Mouse (Mus musculus) kidney, adult 9 months (tissue): ENCODE results near the gene Lipc.

Source experiments
- DNase-seq: peaks from one replicate; pipeline ENCODE4 v3.0.0; 2022

The Lipc gene

DNA sequence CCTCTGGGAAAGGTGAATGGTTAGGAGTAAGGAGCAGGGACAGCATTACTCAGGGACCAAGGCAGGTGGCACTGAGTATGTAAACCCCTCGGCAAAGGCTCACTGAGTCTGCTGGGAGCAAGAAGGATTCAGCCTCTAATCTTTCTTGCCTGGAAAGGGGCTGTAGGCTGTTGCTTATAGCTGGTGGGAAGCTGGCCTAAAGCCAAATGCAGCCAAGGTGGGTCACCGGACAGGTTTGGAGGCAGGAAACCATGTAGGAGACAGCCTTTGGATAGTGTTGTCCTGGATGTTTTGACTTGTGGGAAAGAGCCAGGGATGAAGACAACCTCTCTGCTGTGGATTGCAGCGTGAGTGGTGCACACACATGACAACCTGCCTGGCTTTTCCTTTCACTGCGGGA lies 40.9 kb downstream of the Lipc start:
- DNase-seq: no peak

DNA sequence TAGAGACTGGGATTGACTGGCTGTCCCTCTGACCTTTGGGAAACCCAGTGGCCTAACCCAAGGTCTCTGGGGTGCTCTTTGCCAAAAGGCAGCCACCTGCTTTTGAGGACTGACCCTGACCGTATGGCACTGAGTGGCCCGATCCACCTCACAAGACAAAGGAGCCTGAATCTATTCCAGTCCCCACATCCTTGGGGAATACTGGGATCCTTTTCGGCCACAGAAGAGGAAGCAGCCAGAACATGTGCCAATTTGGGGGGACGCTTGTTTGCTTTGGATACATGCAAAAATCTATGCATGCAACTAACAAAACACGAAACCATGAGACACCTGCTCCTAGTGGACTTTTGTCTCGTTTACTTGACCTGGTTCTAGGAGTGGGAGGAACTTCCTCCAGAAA lies 41.7 kb downstream of the Lipc start:
- peak; percentile 38 for DNase-seq

DNA sequence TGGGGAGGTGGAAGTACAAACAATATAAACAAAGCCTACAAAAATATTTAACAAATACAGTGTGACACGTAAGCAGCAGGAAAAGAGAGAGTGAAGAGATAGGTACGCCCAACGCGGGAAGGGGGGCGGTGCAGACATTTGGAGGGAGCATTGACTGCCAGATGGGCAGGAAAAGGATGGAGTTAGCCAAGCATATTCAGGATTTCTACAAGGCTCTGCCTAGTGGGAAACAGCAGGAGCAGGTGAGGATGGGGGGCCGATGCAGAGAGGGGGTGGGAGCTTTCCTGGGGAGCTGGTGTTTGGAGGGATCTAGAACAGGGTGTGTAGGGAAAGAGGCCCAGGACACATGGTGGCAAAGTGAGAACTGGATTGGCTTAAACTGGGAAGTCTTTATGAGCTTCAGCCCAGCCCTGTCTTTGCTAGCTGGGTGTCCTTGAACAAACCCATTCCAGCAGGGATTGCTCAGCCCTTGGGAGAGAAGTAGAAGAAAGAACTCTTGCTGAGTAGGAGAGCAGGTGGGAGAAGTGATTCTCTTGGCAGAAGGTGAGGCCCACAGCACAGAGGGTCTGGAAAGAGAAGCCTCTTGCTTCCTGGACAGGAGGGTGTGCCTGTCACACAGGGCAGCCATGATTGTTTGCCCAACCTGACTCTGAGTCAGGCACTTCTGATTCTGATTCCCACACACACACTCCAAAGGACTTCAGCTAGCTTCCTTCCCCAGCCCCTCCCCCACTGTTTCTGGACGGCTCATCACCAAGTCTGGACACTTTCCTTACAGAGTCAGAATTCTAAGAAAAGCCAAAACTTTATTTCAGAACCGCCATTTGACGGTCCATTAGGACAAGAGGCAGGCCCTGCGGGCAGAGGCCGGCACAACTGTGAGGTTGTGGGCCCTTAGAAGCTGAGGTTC lies 49.0 kb downstream of the Lipc start:
- no peak for DNase-seq

DNA sequence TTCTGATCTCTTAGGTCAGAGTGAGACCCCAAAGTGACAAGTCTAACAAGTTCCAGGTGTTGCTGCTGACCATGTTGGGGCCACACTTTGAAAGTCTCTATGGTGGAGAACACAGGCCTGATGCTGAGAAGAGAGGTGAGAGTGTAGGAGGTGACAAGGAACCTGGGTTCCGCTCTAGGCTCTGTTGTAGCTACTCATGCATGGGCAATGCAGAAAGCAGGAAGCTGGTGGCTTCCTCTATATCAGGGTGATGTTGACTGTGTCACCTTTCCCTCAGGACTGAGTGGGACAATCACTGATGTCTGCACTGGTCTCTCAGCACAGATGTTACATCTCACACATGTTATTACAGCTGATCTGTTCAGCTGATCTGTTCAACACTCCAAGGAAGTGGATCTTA lies 57.8 kb downstream of the Lipc start:
- no peak for DNase-seq

DNA sequence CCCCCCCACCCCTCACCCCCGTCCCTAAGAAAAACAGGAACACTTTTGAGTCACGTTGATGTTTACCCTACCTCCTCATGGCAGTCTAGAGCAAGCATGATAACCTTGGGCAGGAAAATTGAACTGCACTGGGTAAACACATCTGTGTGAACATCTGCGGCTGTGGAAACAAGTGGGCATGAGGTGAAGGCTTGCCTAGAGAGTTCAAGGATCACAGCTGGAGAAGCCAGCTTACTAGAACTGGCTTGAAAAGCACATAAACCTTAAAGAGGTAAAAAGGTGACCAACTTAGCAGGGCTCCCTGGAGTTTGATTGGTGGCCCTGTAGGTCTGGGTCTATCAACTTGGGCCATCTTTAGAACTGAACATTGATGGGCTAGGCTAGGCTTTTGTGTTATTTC lies 58.5 kb downstream of the Lipc start:
- no peak for DNase-seq

DNA sequence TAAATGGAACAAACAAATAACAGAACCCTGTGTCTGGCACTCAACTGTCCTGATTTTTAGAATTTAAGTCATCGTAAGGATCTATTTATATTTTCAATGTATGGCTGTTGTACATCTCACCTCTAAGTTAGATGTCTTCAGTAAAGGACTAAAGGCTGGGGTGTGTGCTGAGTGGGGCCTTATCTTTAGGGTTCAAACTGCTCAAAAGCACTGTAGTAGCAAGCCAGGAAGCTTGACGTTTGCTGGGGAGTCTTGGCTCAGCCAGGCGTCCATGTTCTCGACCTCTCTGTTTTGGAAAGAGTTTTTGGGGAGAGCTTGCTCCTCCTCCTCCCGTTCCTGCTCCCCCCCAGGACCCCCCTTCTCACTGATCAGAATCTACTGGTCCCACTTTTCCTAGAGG lies 59.4 kb downstream of the Lipc start:
- DNase-seq: no peak

DNA sequence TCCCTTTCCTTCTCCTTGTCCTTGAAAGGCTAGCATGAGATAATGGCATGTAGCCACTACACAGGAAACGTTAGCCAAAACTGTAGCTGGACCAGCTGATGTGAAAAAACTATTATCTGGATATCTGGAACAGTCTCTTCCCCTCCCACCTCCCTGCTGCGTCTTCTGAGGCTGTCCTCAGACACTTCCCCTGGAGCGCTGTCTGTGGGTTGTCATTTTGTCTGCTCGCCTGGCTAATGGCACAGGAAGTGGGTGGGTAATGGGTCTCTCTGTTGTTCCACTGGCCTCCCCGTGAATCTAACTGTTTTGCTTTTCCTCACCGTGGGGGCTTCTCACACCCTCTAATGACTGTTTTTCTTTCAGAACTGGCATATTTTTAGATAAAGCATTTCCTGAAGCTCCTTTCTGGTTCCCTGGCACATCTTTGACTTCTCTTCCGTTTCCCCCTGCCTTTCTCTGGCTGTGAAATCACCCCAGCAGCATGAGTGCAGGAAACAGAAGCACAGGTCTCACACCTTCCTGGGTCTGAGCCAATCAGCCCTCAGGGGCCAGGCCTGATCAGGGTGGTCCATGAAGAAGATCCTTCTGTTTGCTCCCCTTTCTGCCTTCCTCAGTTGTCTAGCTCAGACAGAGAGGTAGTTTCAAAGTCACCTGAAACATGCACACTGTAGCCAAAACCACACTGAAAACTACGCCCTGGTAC lies 60.4 kb downstream of the Lipc start:
- DNase-seq: peak; percentile 71

DNA sequence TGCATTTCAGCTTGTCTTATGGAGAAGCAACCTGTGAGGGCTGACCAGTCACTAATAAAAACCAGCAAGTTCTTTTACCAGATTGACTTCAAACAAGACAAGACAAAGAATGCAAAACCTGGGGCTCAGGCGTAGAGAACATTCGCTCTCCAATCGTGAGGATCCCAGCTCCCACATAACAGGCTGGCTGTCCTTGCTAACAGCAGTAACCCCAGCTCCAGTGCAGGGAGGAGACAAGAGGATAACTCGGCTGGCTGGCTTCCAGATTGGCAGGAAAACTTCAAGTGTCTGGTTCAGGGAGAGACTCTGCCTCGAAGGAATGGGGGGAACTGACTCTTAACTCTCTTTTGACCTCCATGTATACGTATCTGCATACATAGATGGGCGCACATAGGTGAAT lies 61.3 kb downstream of the Lipc start:
- no peak for DNase-seq

DNA sequence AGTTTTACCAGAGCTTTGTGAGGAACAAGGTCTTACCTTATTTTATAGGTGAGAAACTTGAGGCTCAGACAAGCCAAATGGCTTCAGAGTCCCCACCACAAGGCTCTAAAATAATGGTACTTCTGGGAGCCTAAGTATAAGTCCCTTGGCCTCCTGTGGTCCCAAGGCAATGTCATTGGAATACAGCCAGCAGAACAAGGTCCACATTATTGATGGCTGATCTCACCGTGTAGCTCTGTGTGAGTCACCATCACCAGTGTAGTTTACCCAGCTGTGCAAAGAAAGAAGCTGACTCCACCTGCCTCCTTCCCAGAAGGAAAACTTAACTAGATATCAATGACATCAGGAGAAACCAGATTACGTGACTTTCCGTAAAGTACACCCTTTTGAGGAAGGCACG lies 63.1 kb downstream of the Lipc start:
- DNase-seq: no peak

DNA sequence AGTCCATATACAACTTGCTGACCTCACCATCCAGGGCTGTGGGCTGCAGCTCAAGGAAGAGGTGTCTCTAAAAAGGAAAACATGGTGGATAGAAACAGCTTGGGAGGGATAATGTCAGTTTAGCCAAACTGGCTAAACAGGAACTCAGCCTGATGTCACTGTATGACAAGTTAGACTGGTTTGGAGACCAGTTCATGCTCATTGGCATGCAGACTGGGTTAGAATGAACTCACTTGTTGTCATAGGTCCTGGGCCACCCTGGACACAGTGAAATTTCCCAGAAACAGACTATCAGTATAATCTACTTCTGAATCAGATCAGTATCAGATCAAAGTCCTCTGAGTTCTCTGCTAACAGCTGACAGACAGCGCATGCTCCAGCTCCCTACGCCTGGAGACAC lies 63.5 kb downstream of the Lipc start:
- DNase-seq: no peak

DNA sequence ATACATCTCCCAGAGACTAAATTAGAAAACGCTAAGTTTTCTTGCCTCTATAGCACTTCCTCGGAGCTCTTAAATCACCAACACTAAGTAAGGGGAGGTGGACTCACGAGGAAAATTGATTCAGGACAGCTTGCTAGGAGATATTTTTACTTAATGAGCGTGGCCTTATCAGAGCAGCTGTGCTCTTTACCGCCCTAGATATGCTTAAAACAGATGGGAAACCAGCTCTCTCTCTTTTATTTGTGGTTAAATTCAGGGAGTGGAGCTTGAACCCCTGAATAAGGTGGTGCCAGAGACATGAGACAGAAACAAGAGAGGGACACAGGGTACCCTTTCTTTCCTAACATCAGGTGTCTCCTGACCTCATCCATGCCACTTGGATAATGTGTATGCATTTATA lies 70.0 kb downstream of the Lipc start:
- no peak for DNase-seq

DNA sequence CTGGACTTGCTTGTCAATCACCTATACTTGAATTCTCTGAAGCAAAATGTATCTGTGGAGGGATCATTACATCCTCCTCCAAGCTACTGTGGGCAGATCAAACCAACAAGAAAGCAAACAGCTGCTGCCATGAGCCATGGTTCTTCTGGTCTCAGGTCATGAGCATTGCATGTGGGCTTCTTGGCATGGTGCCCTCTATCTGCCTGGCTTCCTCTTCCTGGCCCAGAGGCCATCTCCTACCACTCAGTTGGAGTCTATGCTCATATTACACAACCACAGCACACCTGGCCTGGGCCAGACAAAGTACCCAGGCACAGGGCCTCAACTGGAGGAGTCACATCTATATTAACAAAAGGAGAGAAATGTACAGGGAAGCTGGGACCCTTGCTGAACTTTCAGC lies 73.2 kb downstream of the Lipc start:
- DNase-seq: no peak

DNA sequence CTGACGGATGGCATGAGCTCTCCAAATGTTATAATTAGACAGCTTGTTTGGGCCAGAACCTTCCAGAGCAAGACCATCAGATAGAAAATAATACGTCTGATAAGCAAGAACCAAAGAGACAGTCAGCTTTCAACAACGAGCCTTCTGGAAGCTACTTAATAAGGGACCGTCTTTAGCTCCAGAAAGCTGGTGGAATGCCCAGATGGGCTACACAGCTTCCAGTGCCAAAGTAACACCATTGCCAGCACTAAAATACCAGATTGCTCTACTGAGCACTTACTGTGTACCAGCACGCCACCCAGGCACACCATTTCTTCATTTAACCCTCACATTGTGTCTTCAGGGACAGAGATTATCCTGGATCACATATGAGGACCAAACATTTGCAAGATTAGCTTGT lies 73.9 kb downstream of the Lipc start:
- no peak for DNase-seq

DNA sequence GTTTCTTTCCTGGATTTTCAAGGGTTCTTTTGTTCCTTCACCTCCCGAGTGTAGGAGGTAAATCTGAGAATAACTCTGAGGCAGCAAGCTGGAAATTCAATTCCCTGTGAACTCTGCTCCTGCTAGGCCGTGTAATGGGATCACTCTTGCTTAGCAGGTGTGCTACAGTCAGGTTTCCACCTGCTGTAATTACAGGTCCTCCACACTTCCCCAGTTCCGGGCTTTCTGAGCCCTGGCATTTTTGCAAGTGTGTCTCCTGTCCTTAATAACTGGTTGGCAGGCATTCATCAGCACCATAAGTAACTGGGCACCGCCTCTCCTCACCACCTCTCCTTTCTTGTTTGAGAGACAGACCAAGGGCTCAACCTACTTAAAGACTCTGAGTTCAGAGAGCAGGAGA lies 76.5 kb downstream of the Lipc start:
- no peak for DNase-seq

DNA sequence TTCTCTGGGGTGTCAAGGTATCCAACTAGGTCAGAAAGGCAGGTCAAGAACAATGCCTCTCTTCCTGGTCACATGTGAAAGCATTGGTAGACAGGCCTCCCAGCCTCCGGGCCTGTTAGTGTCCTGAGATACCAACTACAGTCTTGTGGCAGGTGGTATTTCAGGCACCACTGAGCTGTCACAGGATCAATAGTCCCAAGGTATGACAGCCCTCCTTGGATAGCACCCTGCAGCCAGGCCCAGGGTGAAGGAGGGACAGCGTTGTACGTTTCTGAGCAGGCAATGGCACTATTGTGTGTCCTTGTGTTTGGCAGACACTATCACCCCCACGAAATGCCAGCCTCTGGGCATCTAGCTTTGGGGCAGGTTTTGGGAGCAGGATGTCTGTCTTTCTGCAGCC lies 77.0 kb downstream of the Lipc start:
- DNase-seq: no peak

DNA sequence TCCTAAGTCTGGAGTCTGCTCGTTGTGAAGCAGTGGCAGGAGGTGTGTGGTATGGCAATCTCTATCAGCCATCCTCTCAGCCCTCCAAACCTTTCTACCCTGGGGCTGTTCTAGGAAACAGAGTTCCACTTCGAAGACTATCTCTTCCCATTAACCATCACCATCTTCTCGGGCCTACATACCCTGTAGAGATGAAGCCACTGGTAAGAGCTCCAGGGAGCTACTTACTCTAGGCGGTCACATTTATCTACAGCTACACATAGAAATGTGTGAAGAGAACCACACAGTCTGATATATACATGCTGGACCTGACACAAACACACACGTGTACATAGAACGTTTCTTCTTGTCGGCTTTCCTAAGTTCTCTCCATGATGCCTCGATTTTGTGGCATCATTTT lies 79.4 kb downstream of the Lipc start:
- no peak for DNase-seq

DNA sequence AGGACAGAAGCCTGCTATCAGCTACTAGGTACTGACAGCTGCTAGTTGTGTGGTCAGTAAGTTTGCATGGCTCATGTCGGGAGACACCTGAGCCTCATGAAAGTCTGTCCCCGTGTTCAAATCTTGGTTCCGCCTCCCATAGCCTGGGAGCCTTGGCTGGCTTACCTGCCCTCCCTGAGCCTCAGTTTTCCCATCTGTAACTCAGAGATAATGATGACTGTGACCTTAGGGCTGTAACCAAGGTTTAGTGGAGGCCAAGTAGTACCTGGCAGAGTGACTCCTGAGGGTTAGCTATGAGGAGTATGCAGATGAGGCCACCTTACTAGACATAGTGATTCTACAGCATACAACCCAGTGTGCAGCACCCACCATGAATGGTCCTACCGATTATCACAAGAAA lies 81.7 kb downstream of the Lipc start:
- no peak for DNase-seq

DNA sequence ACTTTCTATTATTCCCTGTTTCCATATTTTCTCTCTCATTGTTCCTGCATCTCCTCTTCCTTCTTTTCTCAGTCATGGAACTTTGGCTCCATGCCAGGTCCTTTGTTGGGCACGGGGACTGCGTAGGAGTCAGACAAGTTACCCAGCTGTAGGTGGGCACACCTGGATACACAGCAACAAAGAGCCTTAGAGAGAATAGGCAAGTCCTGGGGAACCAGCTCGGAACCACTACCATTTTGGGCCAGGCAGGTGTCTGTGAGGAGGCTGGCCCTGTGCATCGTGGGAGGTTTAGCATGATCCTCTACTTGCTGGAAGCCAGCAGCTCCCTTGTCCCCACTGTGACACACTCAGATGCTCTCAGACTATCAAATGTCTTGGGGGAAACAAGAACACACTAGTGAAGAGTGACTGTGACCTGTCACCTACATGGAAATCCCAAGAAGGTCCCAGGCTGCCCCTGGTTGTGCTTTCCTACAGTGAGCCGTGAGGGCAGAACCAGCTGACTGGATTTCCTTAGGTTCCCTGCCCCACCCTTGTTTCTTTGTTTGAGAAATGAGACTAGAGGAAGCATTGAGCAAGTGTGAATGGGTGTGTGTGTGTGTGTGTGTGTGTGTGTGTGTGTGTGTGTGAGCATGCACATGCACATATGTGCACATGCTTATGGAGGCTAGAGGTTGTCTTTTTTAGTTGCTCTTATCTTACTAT lies 82.7 kb downstream of the Lipc start:
- no peak for DNase-seq

DNA sequence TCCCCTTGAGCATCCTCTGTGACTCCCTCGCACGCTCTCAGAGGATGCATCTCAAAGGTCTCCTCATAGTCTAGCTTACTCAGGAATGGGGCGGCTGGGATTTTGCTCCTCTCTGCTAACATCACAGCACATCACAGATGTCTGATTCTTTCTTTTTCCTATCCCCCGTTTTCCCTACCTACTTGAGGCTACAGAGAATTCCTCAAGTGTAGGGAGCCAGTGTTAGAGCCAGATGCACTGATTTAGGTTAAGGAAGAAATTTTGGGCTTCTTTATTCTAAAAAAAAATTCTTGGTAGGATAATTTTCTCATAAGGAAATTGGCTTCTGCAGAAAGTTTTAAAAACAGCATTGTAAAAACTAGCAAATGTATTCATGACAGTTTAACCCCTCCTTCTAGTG lies 84.6 kb downstream of the Lipc start:
- DNase-seq: no peak

DNA sequence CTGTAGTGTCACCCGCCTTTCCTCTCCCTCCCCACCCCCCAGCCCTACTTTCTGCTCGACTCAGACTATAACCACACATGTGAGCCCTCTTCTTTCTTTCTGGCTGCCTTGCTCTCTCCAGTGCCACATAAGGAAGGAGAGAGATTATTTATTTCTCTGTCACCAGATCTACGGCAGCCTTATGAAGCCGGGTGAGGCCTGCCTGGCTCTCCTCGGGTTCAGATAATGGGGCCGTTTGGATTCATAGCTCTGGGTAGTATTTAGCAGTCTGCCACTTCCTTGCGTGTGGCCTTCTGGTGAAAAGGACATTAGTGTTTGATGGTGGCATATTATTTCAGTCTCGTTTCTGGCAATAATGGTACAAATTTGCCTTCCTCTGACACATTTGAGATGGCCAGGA lies 88.0 kb downstream of the Lipc start:
- DNase-seq: no peak

DNA sequence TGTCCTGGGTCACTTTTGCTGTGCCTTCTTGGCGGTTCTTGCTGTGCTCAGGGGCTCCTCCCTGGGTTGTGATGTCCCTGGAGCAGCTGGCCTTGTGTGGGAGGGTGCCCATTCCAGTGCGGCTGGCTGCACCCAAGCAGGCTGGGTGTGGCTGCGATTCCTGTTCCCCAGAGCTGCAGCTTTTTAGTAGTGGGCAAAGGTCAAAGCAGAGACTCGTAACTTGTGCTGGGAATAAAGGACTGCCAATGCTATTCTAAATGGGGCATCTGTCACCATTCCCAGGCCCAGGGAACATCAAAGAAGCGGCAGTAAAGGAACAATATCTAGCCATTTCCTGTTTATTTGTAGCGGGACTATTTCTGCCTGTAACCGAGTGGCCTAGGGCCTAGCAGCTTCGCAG lies 88.7 kb downstream of the Lipc start:
- DNase-seq: peak; percentile 58

DNA sequence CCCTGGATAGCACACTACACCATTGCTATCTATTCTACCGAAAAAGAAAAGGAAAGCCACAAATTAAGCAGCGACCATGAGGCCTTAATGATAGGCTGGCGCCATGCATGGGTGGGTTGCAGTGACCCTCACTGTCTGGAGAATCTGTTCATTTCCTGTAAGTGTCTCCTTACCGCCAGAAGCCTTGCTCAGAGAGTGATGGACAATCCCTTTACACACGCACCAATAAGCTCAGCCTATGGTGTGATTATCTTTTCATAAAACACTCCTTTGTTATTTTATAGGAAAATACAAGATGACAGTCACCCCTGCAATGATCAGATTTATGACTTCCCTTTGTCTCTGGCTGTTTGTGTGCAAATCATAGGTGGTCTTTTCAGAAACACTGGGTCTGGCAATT lies 92.8 kb downstream of the Lipc start:
- DNase-seq: no peak

DNA sequence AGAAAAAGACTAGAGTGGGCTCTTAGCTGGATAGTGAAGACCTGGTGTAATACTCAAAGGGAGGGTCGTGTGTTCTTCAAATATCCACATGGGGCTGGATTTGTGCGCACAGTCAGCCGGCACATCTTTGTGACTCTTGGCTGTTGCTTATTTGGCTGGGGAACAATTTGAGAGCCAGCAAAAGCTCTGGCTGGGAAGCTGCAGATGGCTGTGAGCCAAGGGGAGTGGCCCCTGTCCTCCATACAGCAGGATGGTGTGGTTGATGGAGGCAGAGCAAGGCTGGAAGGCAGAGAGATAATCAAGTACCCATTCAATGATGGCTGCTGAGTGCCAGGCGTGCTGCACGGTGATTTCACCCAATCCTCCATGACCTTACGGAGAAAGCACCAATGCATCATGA lies 96.2 kb downstream of the Lipc start:
- no peak for DNase-seq

DNA sequence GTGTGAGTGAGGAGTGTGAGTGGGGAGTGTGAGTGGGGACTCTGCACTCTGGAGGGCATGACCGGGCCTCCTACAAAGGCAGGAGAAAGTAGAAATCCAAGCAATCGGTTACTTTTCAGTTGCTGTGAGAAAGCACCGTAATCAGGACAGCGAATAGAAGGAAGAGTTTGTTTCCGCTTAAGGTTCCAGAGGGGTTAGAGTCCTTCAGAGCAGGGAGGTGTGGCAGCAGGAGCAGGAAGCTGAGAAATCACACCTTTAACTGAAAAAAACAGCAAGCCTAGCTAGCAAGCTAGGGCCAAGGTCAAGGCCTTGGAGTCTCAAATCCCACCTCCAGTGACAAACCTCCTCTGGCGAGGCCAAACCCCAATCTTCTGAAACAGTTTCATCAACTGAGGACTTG lies 97.1 kb downstream of the Lipc start:
- peak; percentile 55 for DNase-seq
